Mouse (Mus musculus): ENCODE data around the gene Uhmk1. TPM values are rescaled to one million over a fixed set of nuclear protein-coding genes. Genes with fewer than 3 reads are reported as not detected.

Gene Uhmk1
- polyA plus RNA-seq, 1 experiment: 4.5 TPM

GRCm38 (mm10) chr1:170161852-170162251 lies 53.3 kb downstream of the Uhmk1 start:
- H3K27ac ChIP-seq (ENCODE audit: control insufficient read depth, insufficient read depth, low read depth, low read length): no peak overlapping the region
- no peak overlapping the region for H3K4me3 ChIP-seq (ENCODE audit: control insufficient read depth, low read depth, low read length)
- H3K4me1 ChIP-seq (ENCODE audit: control insufficient read depth, insufficient read depth, low read length): no peaks in the 10 kb centered on the region
- TF ChIP-seq POLR2A (IDR thresholded peaks at IDR 0.05; ENCODE audit: control insufficient read depth, low read depth, low read length): no peak
- peaks cover 1% of the 10 kb centered on the region; the same call in 1 of the 2 replicates for H3K36me3 ChIP-seq (ENCODE audit: control insufficient read depth, insufficient read depth, low read length)
- H3K27me3 ChIP-seq (ENCODE audit: control insufficient read depth, insufficient read depth, low read length): no peaks in the 10 kb centered on the region

GRCm38 (mm10) chr1:170160397-170160938 lies 54.7 kb downstream of the Uhmk1 start:
- Histone ChIP-seq H3K36me3 (ENCODE audit: control insufficient read depth, insufficient read depth, low read length) (no peaks in the 10 kb centered on the region), H3K27ac (ENCODE audit: control insufficient read depth, insufficient read depth, low read depth, low read length) (no peak overlapping the region), H3K27me3 (ENCODE audit: control insufficient read depth, insufficient read depth, low read length) (no peaks in the 10 kb centered on the region), H3K4me3 (ENCODE audit: control insufficient read depth, low read depth, low read length) (no peak overlapping the region), H3K4me1 (ENCODE audit: control insufficient read depth, insufficient read depth, low read length) (no peaks in the 10 kb centered on the region)
- TF ChIP-seq CTCF (IDR thresholded peaks at IDR 0.05; ENCODE audit: control insufficient read depth, insufficient read depth, insufficient replicate concordance, low read depth, low read length): no peak
- no peak for TF ChIP-seq POLR2A (IDR thresholded peaks at IDR 0.05; ENCODE audit: control insufficient read depth, low read depth, low read length)

GRCm38 (mm10) chr1:170159707-170160106 lies 55.5 kb downstream of the Uhmk1 start:
- TF ChIP-seq CTCF (IDR thresholded peaks at IDR 0.05; ENCODE audit: control insufficient read depth, insufficient read depth, insufficient replicate concordance, low read depth, low read length) (no peak), POLR2A (IDR thresholded peaks at IDR 0.05; ENCODE audit: control insufficient read depth, low read depth, low read length) (no peak)
- no peaks in the 10 kb centered on the region for H3K27me3 ChIP-seq (ENCODE audit: control insufficient read depth, insufficient read depth, low read length)
- H3K4me1 ChIP-seq (ENCODE audit: control insufficient read depth, insufficient read depth, low read length): no peaks in the 10 kb centered on the region
- H3K4me3 ChIP-seq (ENCODE audit: control insufficient read depth, low read depth, low read length): no peak overlapping the region
- no peaks in the 10 kb centered on the region for H3K36me3 ChIP-seq (ENCODE audit: control insufficient read depth, insufficient read depth, low read length)
- H3K27ac ChIP-seq (ENCODE audit: control insufficient read depth, insufficient read depth, low read depth, low read length): no peak overlapping the region

GRCm38 (mm10) chr1:170155761-170156160 lies 59.4 kb downstream of the Uhmk1 start:
- no peak overlapping the region for H3K4me3 ChIP-seq (ENCODE audit: control insufficient read depth, low read depth, low read length)
- H3K27me3 ChIP-seq (ENCODE audit: control insufficient read depth, insufficient read depth, low read length): no peaks in the 10 kb centered on the region
- H3K36me3 ChIP-seq (ENCODE audit: control insufficient read depth, insufficient read depth, low read length): no peaks in the 10 kb centered on the region
- H3K4me1 ChIP-seq (ENCODE audit: control insufficient read depth, insufficient read depth, low read length): no peaks in the 10 kb centered on the region
- TF ChIP-seq POLR2A (IDR thresholded peaks at IDR 0.05; ENCODE audit: control insufficient read depth, low read depth, low read length) (no peak), CTCF (IDR thresholded peaks at IDR 0.05; ENCODE audit: control insufficient read depth, insufficient read depth, insufficient replicate concordance, low read depth, low read length) (no peak)
- no peak overlapping the region for H3K27ac ChIP-seq (ENCODE audit: control insufficient read depth, insufficient read depth, low read depth, low read length)

DNA sequence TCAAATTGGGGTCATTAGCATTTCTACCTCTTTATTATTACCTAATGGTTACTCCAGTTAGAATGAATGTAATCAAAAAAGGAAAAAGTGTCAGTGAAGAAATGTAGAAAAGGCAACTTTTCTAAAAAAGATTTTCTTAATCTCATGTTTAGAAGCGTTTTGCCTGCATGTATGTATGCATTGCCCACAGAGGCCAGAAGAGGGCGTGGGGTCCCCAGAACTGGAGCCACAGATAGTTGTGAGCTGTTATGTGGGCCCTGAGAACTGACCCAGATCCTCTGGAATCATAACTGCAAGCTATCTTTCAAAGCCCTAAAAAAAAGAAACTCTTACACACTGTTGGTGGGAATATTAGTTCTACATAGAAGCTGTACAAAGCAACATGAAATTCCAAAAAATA lies 59.9 kb downstream of the Uhmk1 start:
- no peak overlapping the region for H3K4me3 ChIP-seq (ENCODE audit: control insufficient read depth, low read depth, low read length)

DNA sequence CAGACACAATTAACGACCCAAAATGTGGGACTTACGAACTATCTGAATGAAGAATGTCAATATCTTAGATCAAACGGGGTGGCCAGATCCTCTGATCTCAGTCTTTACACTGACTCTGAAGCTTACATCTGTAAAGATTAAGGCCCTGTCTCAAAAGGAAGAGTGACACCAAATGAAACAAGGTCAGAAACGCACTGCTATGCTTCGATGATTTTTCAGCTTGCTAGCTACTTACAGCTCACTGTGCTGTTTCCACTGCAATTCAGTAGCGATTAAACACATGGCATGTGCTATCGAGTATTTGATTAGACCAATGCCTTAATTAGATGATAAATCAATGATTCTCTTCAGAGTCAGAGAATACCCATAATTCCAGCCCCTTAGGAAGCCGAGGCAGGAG lies 61.2 kb downstream of the Uhmk1 start:
- no peak for TF ChIP-seq POLR2A (IDR thresholded peaks at IDR 0.05; ENCODE audit: control insufficient read depth, low read depth, low read length)
- TF ChIP-seq CTCF (IDR thresholded peaks at IDR 0.05; ENCODE audit: control insufficient read depth, insufficient read depth, insufficient replicate concordance, low read depth, low read length): no peak
- no peaks in the 10 kb centered on the region for H3K27me3 ChIP-seq (ENCODE audit: control insufficient read depth, insufficient read depth, low read length)

More for the DNA sequence above, 59.9 kb downstream of the Uhmk1 start:
- no peak for TF ChIP-seq CTCF (IDR thresholded peaks at IDR 0.05; ENCODE audit: control insufficient read depth, insufficient read depth, insufficient replicate concordance, low read depth, low read length)
- TF ChIP-seq POLR2A (IDR thresholded peaks at IDR 0.05; ENCODE audit: control insufficient read depth, low read depth, low read length): no peak
- no peaks in the 10 kb centered on the region for H3K27me3 ChIP-seq (ENCODE audit: control insufficient read depth, insufficient read depth, low read length)
- no peaks in the 10 kb centered on the region for H3K36me3 ChIP-seq (ENCODE audit: control insufficient read depth, insufficient read depth, low read length)
- no peak overlapping the region for H3K27ac ChIP-seq (ENCODE audit: control insufficient read depth, insufficient read depth, low read depth, low read length)
- H3K4me1 ChIP-seq (ENCODE audit: control insufficient read depth, insufficient read depth, low read length): no peaks in the 10 kb centered on the region

GRCm38 (mm10) chr1:170152552-170152951 lies 62.6 kb downstream of the Uhmk1 start:
- Histone ChIP-seq H3K27ac (ENCODE audit: control insufficient read depth, insufficient read depth, low read depth, low read length) (no peak overlapping the region), H3K4me1 (ENCODE audit: control insufficient read depth, insufficient read depth, low read length) (no peaks in the 10 kb centered on the region), H3K36me3 (ENCODE audit: control insufficient read depth, insufficient read depth, low read length) (no peaks in the 10 kb centered on the region; the same call in 1 of the 2 replicates), H3K27me3 (ENCODE audit: control insufficient read depth, insufficient read depth, low read length) (no peaks in the 10 kb centered on the region), H3K4me3 (ENCODE audit: control insufficient read depth, low read depth, low read length) (no peak overlapping the region)
- TF ChIP-seq POLR2A (IDR thresholded peaks at IDR 0.05; ENCODE audit: control insufficient read depth, low read depth, low read length) (no peak), CTCF (IDR thresholded peaks at IDR 0.05; ENCODE audit: control insufficient read depth, insufficient read depth, insufficient replicate concordance, low read depth, low read length) (no peak)

More for the DNA sequence above, 61.2 kb downstream of the Uhmk1 start:
- Histone ChIP-seq H3K36me3 (ENCODE audit: control insufficient read depth, insufficient read depth, low read length) (no peaks in the 10 kb centered on the region), H3K4me1 (ENCODE audit: control insufficient read depth, insufficient read depth, low read length) (no peaks in the 10 kb centered on the region), H3K27ac (ENCODE audit: control insufficient read depth, insufficient read depth, low read depth, low read length) (no peak overlapping the region), H3K4me3 (ENCODE audit: control insufficient read depth, low read depth, low read length) (no peak overlapping the region)

DNA sequence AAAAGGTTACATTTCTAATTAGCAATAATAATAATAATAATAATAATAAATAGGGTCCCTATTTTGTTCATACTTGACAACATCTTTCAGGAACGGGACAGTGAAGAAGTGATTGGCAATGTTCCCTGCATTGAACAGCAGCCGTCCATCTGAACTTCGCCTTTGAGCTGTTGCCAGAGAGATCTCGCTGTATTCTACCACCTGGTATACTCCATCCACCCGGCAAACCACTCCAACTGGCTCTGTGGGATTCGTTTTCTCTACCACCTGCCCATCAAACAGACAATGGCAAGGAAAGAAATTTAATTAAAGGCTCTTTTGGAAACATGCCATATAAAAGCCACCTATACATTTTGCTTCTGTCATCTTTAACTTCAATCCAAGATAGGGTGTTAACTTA lies 64.3 kb downstream of the Uhmk1 start:
- Histone ChIP-seq H3K36me3 (ENCODE audit: control insufficient read depth, insufficient read depth, low read length) (no peaks in the 10 kb centered on the region; the same call in 1 of the 2 replicates), H3K27ac (ENCODE audit: control insufficient read depth, insufficient read depth, low read depth, low read length) (no peak overlapping the region), H3K27me3 (ENCODE audit: control insufficient read depth, insufficient read depth, low read length) (no peaks in the 10 kb centered on the region), H3K4me3 (ENCODE audit: control insufficient read depth, low read depth, low read length) (no peak overlapping the region), H3K4me1 (ENCODE audit: control insufficient read depth, insufficient read depth, low read length) (no peaks in the 10 kb centered on the region)
- TF ChIP-seq POLR2A (IDR thresholded peaks at IDR 0.05; ENCODE audit: control insufficient read depth, low read depth, low read length) (no peak), CTCF (IDR thresholded peaks at IDR 0.05; ENCODE audit: control insufficient read depth, insufficient read depth, insufficient replicate concordance, low read depth, low read length) (no peak)
